Mouse (Mus musculus) limb, embryonic 14.5 days (tissue): ENCODE results near the gene Slfn5. TPM values are rescaled to one million over a fixed set of nuclear protein-coding genes. Genes with fewer than 3 reads are reported as not detected.

ENCODE experiments used
- ATAC-seq: fragments of 200-750 bp; cut with Nextera tagmentation; 2 replicates; pipeline ENCODE4 v1.8.0; 2017; ENCODE audit warnings: low read depth, moderate number of reproducible peaks, moderate TSS enrichment; ENCODE audit not compliant: low FRiP score
- DNase-seq: peaks from one replicate; pipeline ENCODE4 v3.0.0-alpha.2; 2015; ENCODE audit warnings: low spot score
- H3K27ac ChIP-seq: fragments of 300-500 bp; sonication (generic); replicated peaks from 2 replicates; pipeline ENCODE4 v1.5.1; 2014; ENCODE audit warnings: low read depth, mild to moderate bottlenecking, low read length, moderate library complexity, mixed read lengths
- H3K27me3 ChIP-seq: fragments of 300-500 bp; sonication (generic); 2 replicates; pipeline ENCODE4 v1.6.1; 2014; ENCODE audit warnings: low read length, mixed read lengths; ENCODE audit not compliant: control insufficient read depth, insufficient read depth
- H3K36me3 ChIP-seq: fragments of 300-500 bp; sonication (generic); 2 replicates; pipeline ENCODE4 v1.6.1; 2014; ENCODE audit warnings: mild to moderate bottlenecking, low read length, moderate library complexity, mixed read lengths; ENCODE audit not compliant: control insufficient read depth, insufficient read depth
- H3K4me1 ChIP-seq: fragments of 300-500 bp; sonication (generic); 2 replicates; pipeline ENCODE4 v1.6.1; 2014; ENCODE audit warnings: antibody characterized with exemption, low read length, mixed read lengths; ENCODE audit not compliant: control insufficient read depth, insufficient read depth
- H3K4me2 ChIP-seq: fragments of 300-500 bp; sonication (generic); replicated peaks from 2 replicates; pipeline ENCODE4 v1.6.1; 2014; ENCODE audit warnings: low read depth, mild to moderate bottlenecking, low read length, moderate library complexity; ENCODE audit not compliant: severe bottlenecking
- H3K4me3 ChIP-seq: fragments of 300-500 bp; sonication (generic); replicated peaks from 2 replicates; pipeline ENCODE4 v1.5.1; 2014; ENCODE audit warnings: low read length
- H3K9ac ChIP-seq: fragments of 300-500 bp; sonication (generic); 2 replicates; pipeline ENCODE4 v1.6.1; 2014; ENCODE audit warnings: mild to moderate bottlenecking, low read depth, low read length, moderate library complexity; ENCODE audit not compliant: severe bottlenecking
- H3K9me3 ChIP-seq: fragments of 300-500 bp; sonication (generic); 2 replicates; pipeline ENCODE4 v1.6.1; 2016; ENCODE audit warnings: low read length; ENCODE audit not compliant: control insufficient read depth
- POLR2A ChIP-seq: fragments of 200-500 bp; IDR thresholded peaks from 2 replicates; pipeline ENCODE4 v1.8.0; 2012; ENCODE audit warnings: inconsistent platforms, mild to moderate bottlenecking, moderate library complexity, borderline replicate concordance; ENCODE audit not compliant: insufficient read depth, insufficient read length; ENCODE audit errors: extremely low read depth
- WGBS: fragments of 180-500 bp; shearing (Covaris S2); extraction: QIAGEN DNeasy Blood & Tissue Kit; methylation state at CpG from one replicate; pipeline ENCODE4 v1.1.7; 2014; 5-methylcytosine and 5-hydroxymethylcytosine counted together
- polyA plus RNA-seq, 2 experiments: library from polyadenylated mRNA; depleted of rRNA in 1 of 2; stranded (reverse) in 1 of 2; unstranded in 1 of 2; fragments of >200 nt; fragmentation: Nextera tagmentation in 1 of 2; extraction: Ambion mirVana in 1 of 2; gene quantifications; 2 replicates each; pipeline versions ENCODE4 v1.2.1 to v1.2.3; 2012 to 2014

Gene Slfn5
- polyA plus RNA-seq, 2 experiments = 1.3 to 1.6 TPM

DNA sequence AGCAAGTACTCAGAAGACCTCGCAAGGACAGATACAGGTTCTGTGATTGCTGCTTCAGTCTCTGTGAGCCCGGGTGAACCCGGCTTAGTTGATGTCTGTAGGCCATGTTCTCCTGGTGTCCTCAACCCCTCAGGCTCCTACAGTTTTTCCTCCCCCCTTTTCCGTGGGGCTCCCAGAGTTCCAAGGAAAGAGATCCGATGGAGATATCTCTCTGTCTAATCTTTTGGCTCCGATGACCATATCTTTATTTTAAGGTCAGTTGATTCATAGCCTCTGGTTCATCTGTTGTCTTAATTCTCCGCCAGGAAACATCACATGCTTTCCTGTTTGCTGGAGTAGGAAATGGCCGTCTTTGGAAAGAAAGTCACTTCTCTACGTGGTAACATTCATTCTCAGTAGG lies 2.1 kb upstream of the Slfn5 start:
- H3K36me3 ChIP-seq = no peaks in the 10 kb centered on the region
- H3K9me3 ChIP-seq = no peaks in the 10 kb centered on the region
- no peak overlapping the region for H3K4me3 ChIP-seq
- no peak for TF ChIP-seq POLR2A
- no peak for DNase-seq
- H3K27me3 ChIP-seq = peaks cover 38% of the 10 kb centered on the region
- no peak overlapping the region for H3K27ac ChIP-seq
- no peak overlapping the region for H3K9ac ChIP-seq
- WGBS = 82% methylated on average over 9 of the region's 9 CpGs
- no peak for ATAC-seq
- H3K4me1 ChIP-seq = no peaks in the 10 kb centered on the region
- H3K4me2 ChIP-seq = no peak overlapping the region

DNA sequence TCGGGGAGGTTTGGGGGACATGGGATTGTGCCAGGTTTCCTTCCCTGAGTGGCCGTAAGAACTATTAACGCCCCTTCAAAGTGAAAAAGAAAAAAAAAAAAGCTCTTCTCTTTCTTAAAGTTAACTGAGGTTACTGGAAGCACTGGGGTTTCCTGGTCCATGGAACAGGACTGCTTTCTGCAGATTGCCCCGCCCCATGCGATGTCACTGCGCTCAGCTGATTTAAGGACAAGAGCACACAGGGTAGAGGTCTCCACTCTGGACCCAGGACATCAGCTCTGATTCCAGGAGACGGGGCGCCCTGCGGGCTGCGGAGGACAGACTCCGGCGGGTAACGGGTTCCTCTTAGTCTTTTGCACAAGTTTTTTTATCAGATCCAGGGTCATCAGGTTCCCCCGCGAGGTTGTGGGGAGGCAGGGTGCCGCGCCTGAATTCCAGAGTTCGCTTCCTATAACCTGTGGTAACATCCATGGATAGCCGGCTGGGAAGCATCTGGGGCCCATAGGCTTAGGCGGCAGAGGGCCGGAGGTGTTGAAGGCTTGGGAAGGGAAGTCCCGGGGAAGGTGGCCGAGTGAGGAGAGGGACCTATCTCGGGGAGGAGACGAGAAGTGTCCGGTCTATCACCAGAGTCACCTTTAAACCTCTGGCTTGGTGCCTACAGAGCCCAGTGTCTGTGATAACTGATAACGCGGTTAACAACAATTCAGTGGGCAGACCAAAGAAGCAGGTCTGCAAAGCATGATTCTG lies 889 bp downstream of the Slfn5 start:
- H3K4me1 ChIP-seq = no peaks in the 10 kb centered on the region
- ATAC-seq (no peak), DNase-seq (no peak)
- 6% methylated on average over 28 of the region's 28 CpGs for WGBS
- H3K9me3 ChIP-seq = no peaks in the 10 kb centered on the region
- 0 out of 2 replicates have a peak overlapping the region, but pooled peaks have one; percentile 11 for H3K4me2 ChIP-seq
- peaks cover 38% of the 10 kb centered on the region for H3K27me3 ChIP-seq
- H3K9ac ChIP-seq = no peak overlapping the region
- no peaks in the 10 kb centered on the region for H3K36me3 ChIP-seq
- H3K4me3 ChIP-seq = peak overlapping the region; percentile 7; the same call in 1 of the 2 replicates
- TF ChIP-seq POLR2A = no peak
- no peak overlapping the region for H3K27ac ChIP-seq

DNA sequence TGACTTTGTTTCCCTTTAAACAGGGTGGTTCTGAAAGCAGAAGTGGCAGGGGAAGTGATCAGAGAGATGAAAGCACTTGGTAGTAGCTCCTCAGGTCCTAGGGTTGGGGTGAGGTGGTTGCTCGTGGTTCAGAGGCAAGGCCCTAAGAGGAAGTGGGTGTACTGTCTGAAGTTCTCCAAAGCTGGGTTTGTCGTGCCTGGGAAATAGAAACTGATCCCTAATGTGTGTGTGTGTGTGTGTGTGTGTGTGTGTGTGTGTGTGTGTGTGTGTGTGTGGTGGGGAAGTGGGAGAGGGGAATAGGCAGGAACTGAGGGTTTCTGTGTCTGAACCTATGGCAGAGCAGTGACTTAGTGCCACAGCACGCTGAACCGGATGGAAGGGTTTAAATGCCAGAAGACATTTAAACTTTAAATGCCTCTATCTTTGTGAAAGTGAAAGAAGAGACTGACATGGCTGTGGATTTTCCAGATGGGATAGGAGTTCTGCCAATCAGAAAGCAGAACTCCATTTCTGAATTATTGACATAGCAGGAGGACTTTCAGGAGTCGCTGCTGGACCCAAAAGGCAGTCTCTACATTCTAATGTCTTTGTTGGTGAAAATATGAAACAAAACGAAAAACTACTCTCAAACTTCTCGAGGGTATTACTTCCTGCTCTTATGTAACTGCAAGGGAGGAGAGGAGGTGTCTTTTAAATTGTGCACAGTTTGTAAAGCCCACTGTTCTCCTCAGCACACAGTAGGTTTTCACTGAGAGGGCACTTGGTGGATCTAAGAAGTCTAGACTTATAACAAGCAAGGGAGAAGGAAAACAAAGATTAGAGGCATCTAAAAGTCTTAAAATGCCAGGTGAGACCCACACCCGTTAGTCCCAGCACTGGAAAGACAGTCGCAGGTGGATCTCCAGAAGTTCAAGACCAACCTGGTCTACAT lies 1.7 kb downstream of the Slfn5 start:
- Histone ChIP-seq H3K9ac (no peak overlapping the region), H3K4me1 (no peaks in the 10 kb centered on the region), H3K4me3 (no peak overlapping the region), H3K9me3 (no peaks in the 10 kb centered on the region), H3K27ac (no peak overlapping the region), H3K4me2 (no peak overlapping the region), H3K27me3 (peaks cover 38% of the 10 kb centered on the region), H3K36me3 (no peaks in the 10 kb centered on the region)
- ATAC-seq = no peak
- no peak for TF ChIP-seq POLR2A
- DNase-seq = no peak
- 65% methylated on average over 9 of the region's 9 CpGs for WGBS

DNA sequence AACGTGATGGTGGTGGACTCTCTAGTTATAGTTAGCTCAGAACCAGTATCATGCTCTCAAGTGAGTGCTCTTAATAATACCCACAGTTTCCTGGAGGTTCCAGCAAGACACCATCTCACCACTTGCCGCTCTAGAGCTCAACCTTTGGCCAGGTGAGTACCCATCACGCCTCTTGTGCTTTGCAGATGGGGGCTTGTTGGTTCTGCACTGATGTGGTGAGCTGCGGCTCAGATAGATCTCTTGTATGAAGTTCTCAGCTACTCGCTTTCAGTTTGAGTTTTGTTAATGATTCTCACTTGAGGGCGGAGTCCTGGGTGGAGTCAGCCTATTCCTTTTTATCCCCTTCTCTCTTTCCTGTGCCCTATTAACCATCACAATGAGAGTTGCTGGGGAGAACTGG lies 3.5 kb downstream of the Slfn5 start:
- DNase-seq = no peak
- no peak for TF ChIP-seq POLR2A
- Histone ChIP-seq H3K4me3 (no peak overlapping the region), H3K9me3 (no peaks in the 10 kb centered on the region), H3K4me2 (no peak overlapping the region), H3K36me3 (no peaks in the 10 kb centered on the region), H3K4me1 (no peaks in the 10 kb centered on the region), H3K9ac (no peak overlapping the region), H3K27me3 (peaks cover 38% of the 10 kb centered on the region), H3K27ac (no peak overlapping the region)
- 71% methylated on average over 6 of the region's 6 CpGs for WGBS
- no peak for ATAC-seq

DNA sequence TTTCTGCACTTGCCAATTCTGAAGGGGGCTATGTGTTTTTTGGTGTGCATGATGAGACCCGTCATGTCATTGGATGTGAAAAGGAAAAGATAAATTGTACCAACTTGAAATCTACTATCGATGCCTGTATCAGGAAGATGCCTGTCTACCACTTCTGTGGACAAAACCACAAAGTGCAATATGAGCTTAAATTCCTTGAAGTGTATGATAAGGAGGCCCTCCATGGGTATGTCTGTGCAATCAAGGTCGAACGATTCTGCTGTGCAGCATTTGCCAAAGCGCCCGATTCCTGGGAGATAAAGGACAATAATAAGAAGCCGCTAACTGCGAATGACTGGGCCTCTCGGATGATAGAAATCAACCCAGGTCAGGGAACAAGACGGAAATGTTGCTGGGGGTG lies 5.8 kb downstream of the Slfn5 start:
- H3K9ac ChIP-seq = no peak overlapping the region
- 87% methylated on average over 10 of the region's 10 CpGs for WGBS

More for the DNA sequence above, 5.8 kb downstream of the Slfn5 start:
- Histone ChIP-seq H3K4me2 (no peak overlapping the region), H3K9me3 (no peaks in the 10 kb centered on the region), H3K4me1 (no peaks in the 10 kb centered on the region), H3K4me3 (no peak overlapping the region), H3K27ac (no peak overlapping the region), H3K36me3 (no peaks in the 10 kb centered on the region), H3K27me3 (peaks cover 17% of the 10 kb centered on the region)
- DNase-seq (no peak), ATAC-seq (no peak)
- no peak for TF ChIP-seq POLR2A
